8 mouse cellular contexts compared by ENCODE assay signal in the genomic region with DNA sequence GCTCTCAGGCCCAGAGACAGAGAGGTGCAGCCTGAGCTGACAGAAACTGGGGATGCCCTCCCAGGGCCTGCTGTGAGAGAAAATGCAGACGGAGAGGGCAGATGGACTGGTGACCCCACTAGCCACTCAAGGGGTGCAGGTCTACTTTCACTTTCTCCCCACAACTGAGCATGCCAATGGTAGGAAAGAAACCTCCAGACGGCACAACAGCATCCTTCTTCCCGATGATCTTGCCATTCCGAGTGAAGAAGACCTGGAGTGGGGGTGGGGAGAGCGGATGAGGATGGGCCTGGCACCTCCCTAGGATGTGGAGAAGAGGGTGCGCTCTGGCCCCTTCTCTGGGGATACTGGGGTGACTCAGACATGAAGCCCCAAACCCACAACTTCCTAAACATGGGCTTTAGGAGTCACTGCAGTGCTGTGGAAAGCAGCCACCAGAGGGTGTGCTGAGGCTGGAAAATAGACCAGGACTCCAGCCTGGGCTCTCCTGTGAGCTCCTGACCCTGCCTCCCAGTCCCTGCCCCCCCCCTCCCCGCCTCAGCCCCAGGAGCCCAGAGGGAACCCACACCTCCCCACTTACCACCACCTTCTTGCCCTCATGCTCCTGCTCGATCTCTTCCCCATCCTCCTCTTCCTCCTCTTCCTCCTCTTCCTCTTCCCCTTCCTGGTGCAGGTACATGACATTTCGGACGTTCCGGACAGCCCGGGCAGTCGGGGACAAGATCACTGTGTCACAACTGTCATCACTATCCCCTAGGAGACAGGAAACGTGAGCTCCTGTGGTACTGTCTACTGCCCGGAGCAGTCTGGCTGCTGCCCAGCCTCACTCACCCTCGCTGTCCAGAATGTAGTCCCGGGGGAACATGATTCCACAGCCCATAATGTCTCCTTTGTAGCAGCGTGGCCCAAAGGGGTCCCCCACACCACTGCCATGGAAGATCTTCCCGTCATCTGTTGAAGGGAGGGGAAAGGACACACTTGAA. TPM values are rescaled to one million over a fixed set of nuclear protein-coding genes. Genes with fewer than 3 reads are reported as not detected.
DNase-seq lines count a peak whose midpoint lies in the region; ATAC-seq and TF ChIP-seq lines count a peak whose summit lies in the region.

No protein-coding gene starts in this region.

- peak; percentile 41; the same call in 1 of the 2 replicates for TF ChIP-seq CTCF in brain, embryonic 14.5 days (IDR thresholded peaks at IDR 0.05; ENCODE audit: borderline replicate concordance, extremely low read depth, insufficient read depth, insufficient read length)

- H3K36me3 ChIP-seq in hindbrain, embryonic 12.5 days, result peaks cover 75% of the 10 kb centered on the region
- peaks cover 75% of the 10 kb centered on the region for H3K36me3 ChIP-seq in midbrain, embryonic 14.5 days (ENCODE audit: control insufficient read depth, insufficient read depth, low read length)

- no peak overlapping the region for H3K4me2 ChIP-seq in hindbrain, embryonic 12.5 days (replicated peaks)
- H3K4me2 ChIP-seq in midbrain, embryonic 14.5 days (ENCODE audit: low read length), result no peak overlapping the region

- no peak for ATAC-seq in hindbrain, embryonic 12.5 days (ENCODE audit: low FRiP score)
- ATAC-seq in midbrain, embryonic 14.5 days (ENCODE audit: low FRiP score, low TSS enrichment), result no peak; the same call in 1 of the 2 replicates

- no peak overlapping the region for H3K4me3 ChIP-seq in hindbrain, embryonic 12.5 days
- H3K4me3 ChIP-seq in midbrain, embryonic 14.5 days (replicated peaks; ENCODE audit: low read depth, low read length), result no peak overlapping the region

- WGBS in hindbrain, embryonic 12.5 days, result 73% methylated on average over 19 of the region's 19 CpGs
- 76% methylated on average over 19 of the region's 19 CpGs for WGBS in midbrain, embryonic 14.5 days

- no peaks in the 10 kb centered on the region for H3K4me1 ChIP-seq in hindbrain, embryonic 12.5 days
- H3K4me1 ChIP-seq in midbrain, embryonic 14.5 days (ENCODE audit: control insufficient read depth, insufficient read depth, low read length), result no peaks in the 10 kb centered on the region

- H3K9me3 ChIP-seq in hindbrain, embryonic 12.5 days (replicated peaks), result no peaks in the 10 kb centered on the region
- no peaks in the 10 kb centered on the region for H3K9me3 ChIP-seq in midbrain, embryonic 14.5 days (ENCODE audit: control insufficient read depth, low read length)

- DNase-seq in kidney, adult 11 months, result peak; percentile 53
- no peak for DNase-seq in kidney, adult 9 months
- DNase-seq in brain, embryonic 14.5 days (ENCODE audit: low read depth), result no peak
- DNase-seq in midbrain, embryonic 14.5 days, result no peak
- no peak for DNase-seq in thymus, postnatal 25 days
- no peak for DNase-seq in right cerebral cortex, postnatal 14 days
- no peak for DNase-seq in layer of hippocampus, postnatal 36 days

- H3K9ac ChIP-seq in hindbrain, embryonic 12.5 days, result no peak overlapping the region
- no peak overlapping the region for H3K9ac ChIP-seq in midbrain, embryonic 14.5 days (replicated peaks; ENCODE audit: low read length)

- no peaks in the 10 kb centered on the region for H3K27me3 ChIP-seq in hindbrain, embryonic 12.5 days
- H3K27me3 ChIP-seq in midbrain, embryonic 14.5 days (ENCODE audit: control insufficient read depth, insufficient read depth, low read length), result no peaks in the 10 kb centered on the region

- TF ChIP-seq POLR2A in brain, embryonic 14.5 days (IDR thresholded peaks at IDR 0.05; ENCODE audit: borderline replicate concordance, extremely low read depth, insufficient read depth, insufficient read length, poor library complexity, severe bottlenecking), result no peak

- H3K27ac ChIP-seq in hindbrain, embryonic 12.5 days, result 0 out of 2 replicates have a peak overlapping the region, but pooled peaks have one; percentile 35
- H3K27ac ChIP-seq in midbrain, embryonic 14.5 days (replicated peaks; ENCODE audit: low read depth, low read length), result peak overlapping the region; percentile 43

RNA-seq across cellular contexts. Expression of a gene that starts 17.5 kb away (rescaled TPM):
- 10.2 and 18.8 TPM in 2 replicates for polyA plus RNA-seq in brain, embryonic 14.5 days (2012; rRNA removed)
- polyA plus RNA-seq in hindbrain, embryonic 12.5 days (2016; fragmentation: Nextera tagmentation; extraction: Ambion mirVana), result 21.8 and 22.7 TPM in 2 replicates
- 3.6 and 8.9 TPM in 2 replicates for polyA plus RNA-seq in midbrain, embryonic 14.5 days (2014; fragmentation: Nextera tagmentation; extraction: Ambion mirVana)
- 10 to 100 TPM; 10.7 to 22.0 TPM for total RNA-seq in layer of hippocampus, postnatal 36 days (2021)

RNA-seq across cellular contexts. Expression of a gene that starts 18.3 kb away (rescaled TPM):
- polyA plus RNA-seq in brain, embryonic 14.5 days (2012; rRNA removed), result 63.8 and 64.6 TPM in 2 replicates
- polyA plus RNA-seq in hindbrain, embryonic 12.5 days (2016; fragmentation: Nextera tagmentation; extraction: Ambion mirVana), result 28.1 and 29.2 TPM in 2 replicates
- 40.2 and 52.5 TPM in 2 replicates for polyA plus RNA-seq in midbrain, embryonic 14.5 days (2014; fragmentation: Nextera tagmentation; extraction: Ambion mirVana)
- total RNA-seq in layer of hippocampus, postnatal 36 days (2021), result 100 to 1,000 TPM; 141 to 151 TPM

RNA-seq across cellular contexts. Expression of a gene that starts 26.4 kb away (rescaled TPM):
- 0.57 and 0.83 TPM in 2 replicates for polyA plus RNA-seq in brain, embryonic 14.5 days (2012; rRNA removed)
- polyA plus RNA-seq in hindbrain, embryonic 12.5 days (2016; fragmentation: Nextera tagmentation; extraction: Ambion mirVana), result 0.42 TPM in 1 of 2 replicates, not detected in the other
- 1.3 and 1.6 TPM in 2 replicates for polyA plus RNA-seq in midbrain, embryonic 14.5 days (2014; fragmentation: Nextera tagmentation; extraction: Ambion mirVana)
- 1 to 10 TPM; 8.2 to 8.9 TPM for total RNA-seq in layer of hippocampus, postnatal 36 days (2021)

RNA-seq across cellular contexts. Expression of a gene that starts 32.6 kb away (rescaled TPM):
- 0.15 and 0.18 TPM in 2 replicates for polyA plus RNA-seq in brain, embryonic 14.5 days (2012; rRNA removed)
- 0.09 TPM in 1 of 2 replicates, not detected in the other for polyA plus RNA-seq in hindbrain, embryonic 12.5 days (2016; fragmentation: Nextera tagmentation; extraction: Ambion mirVana)
- not detected in 2 replicates for polyA plus RNA-seq in midbrain, embryonic 14.5 days (2014; fragmentation: Nextera tagmentation; extraction: Ambion mirVana)
- total RNA-seq in layer of hippocampus, postnatal 36 days (2021), result under 1 TPM in 1 of 2 experiments, not detected in 1; 0.23 TPM

RNA-seq across cellular contexts. Expression of a gene that starts 44.2 kb away (rescaled TPM):
- polyA plus RNA-seq in brain, embryonic 14.5 days (2012; rRNA removed), result 123 and 173 TPM in 2 replicates
- polyA plus RNA-seq in hindbrain, embryonic 12.5 days (2016; fragmentation: Nextera tagmentation; extraction: Ambion mirVana), result 94.0 and 97.1 TPM in 2 replicates
- polyA plus RNA-seq in midbrain, embryonic 14.5 days (2014; fragmentation: Nextera tagmentation; extraction: Ambion mirVana), result 76.7 and 98.8 TPM in 2 replicates
- total RNA-seq in layer of hippocampus, postnatal 36 days (2021), result 100 to 1,000 TPM; 179 to 182 TPM
